Mouse (Mus musculus) gastrocnemius, postnatal 10 days (tissue): ENCODE results near the gene Pi16. TPM values are rescaled to one million over a fixed set of nuclear protein-coding genes. Genes with fewer than 3 reads are reported as not detected.
A peak's percentile ranks its signal among the peaks of the same experiment; 100 is the strongest.

Source experiments
- DNase-seq: peaks from one replicate; pipeline ENCODE4 v3.0.0; 2021; ENCODE audit warnings: mixed read lengths
- total RNA-seq, 2 experiments: library from RNA; stranded (reverse); gene quantifications; 2 replicates each; pipeline ENCODE4 v1.2.3; 2021

Pi16 gene
- total RNA-seq, 2 experiments from 2014 or later, result 38.8 to 45.1 TPM

DNA sequence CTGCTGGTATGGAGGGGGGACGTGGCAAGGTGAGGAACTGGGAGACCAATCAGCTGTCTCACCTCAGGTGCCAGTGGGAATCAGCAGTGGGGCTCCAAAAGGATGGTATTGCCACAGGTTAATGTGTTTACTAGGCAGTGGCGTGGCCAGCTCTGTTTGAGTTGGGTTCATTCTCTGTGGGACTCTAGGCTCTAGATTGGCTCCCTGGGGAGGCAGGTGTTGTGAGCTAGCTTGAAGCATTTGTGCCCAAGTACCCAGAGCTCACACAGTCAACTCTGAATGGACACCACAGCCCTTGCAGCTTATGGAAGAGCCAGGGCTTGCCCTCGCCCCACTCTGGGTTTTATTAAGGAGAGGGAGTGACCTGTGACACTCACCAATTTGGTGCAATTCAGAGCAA, 13.6 kb upstream of the Pi16 start:
- DNase-seq, result no peak

DNA sequence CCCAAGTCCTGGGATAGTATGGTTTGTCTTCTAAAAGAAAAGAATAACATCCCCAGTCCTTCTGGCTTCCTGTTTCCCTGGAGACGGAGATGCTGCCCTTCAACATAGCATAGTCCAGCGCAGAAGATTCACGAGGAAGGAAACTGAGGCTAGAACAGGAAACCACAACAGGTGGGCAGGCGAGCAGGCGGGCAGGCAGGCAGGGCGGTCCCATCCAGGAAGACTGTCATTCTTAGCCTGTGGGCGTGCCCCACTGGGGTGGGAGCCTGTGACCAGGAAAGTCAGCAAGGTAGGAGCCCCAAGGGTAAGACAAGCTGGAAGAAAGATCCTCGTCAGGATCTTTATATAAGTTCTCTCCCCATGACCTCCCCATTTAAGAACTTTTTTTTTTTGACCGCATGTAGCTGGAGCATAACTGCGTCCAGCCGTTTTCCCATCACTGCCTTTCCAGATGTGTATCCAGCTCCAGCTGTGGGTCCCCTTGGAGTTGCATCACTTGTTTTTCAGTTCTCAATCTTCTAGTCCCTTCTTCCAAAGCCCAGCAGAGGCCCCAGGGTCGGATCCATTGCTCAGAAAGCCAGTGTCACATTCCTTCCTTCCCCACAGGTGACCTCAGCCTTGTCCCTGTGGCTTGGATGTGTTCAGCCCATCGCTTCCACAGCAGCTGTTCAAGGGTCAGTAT, 13.0 kb upstream of the Pi16 start:
- no peak for DNase-seq

DNA sequence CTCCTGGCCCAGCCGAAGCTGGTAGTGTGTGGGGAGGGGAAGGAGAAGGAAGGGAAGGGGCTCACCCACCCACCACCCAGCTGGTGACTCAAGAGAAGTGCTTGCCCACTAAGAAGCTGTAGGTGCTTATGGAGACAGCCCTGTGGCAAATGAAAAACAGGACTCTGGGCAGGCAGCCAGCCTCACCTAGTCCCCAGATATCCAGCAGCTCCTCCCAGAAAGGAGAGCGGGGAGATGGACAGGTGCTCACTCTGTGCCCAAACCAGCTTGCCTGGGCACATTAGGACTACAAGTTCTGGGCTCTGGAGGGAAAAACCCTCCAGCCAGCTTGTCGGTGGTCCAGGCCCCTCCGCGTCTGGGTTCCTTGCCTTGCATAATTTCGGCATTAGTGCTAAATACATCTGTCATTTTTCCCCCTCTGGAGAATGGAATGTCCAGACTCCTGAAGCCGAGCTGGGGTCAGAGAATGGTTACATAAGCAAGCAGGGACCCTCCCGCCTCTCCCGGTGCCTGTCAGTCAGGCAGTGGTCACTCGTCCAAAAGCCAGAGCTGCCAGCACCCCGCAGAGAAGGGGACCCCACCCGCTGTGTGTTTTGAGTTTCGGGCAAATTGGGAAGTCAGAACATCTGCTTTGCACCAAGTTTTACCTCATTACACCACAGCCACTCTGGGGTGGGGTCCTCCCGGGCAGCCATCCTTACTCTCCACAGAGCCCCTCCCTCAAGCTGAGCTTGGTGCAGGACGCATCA, 12.2 kb upstream of the Pi16 start:
- DNase-seq, result no peak

DNA sequence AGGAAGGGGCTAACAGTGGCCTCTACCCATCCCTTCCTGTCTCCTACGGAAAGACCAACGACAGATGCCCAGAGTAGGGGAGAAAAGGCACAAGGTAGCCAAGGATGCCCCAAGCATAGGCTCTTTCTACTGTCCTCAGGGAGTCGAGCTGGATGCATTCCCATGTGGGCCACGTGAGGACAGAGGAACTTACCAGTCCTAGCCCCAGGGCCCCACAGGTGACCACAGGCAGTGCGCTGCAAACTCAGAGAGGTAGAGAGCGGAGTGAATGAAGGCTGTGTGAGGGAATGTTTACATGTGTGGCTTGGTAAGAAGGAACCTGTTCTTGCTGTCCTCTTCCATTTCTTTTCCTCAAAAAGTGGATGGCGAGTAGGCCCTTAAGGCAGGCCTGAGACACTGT, 11.6 kb upstream of the Pi16 start:
- DNase-seq, result no peak

DNA sequence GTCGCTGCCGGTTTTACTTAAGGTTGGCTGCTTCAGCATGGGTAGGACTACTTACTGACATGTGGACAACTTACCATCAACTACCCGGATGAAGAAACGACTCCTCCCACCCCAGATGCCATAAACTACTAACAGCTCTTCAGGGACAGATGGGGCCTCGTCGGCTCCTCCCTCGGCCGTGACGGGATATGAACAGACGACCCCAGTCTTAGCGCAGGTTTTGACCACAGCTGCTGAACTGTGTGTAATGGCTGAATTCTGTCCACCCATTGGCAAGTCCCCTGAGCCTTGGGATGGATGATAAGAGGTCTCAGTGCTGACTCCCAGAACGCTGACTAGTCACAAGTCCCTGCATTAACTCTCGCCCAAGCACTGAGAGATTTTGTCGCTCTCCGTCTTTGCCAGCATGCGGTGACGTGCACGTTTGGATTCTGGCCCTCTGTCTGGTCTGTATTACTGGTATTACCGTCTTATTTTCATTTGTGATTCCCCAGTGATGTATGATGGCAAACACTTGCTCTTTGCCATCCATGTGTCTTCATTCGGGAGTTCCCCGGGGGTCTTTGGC, 7.3 kb upstream of the Pi16 start:
- no peak for DNase-seq

DNA sequence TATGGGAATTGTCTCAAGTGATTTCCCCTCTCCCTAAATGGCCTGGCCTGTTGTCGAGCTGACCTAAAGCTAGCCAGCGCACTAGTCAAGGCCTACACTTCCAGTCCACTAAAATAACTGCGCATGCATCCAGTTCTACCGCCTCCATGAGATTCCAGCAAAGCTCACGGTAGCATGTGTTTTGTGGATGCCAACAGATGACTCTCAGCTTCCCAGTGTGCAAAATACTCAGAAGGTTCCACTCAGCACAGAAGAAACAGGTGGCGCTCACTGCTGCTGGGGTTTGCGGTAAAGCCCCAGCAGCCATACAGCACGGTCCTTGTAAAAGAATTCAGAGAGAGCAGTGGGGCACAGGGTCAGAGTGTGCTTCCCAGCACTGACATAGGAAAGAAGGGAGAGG, 5.9 kb upstream of the Pi16 start:
- DNase-seq, result no peak

DNA sequence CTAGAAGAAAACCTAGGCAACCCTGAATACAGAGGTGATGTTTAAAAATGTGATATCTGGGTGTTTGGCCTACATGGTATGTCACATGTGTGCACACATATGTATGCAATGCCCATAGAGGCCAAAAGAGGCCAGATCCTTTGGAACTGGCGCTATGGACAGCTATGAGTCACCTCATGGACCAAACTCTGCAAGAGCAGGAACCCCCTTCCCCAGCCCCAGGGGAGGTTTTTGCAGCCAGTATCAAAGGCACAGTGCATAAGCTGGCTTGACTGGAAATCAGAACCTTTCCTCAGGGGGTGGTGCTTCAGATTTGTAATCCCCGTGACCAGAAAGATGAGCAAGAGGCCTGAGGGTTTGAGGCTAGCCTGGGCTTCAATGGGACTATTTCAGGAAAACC, 5.4 kb upstream of the Pi16 start:
- no peak for DNase-seq

DNA sequence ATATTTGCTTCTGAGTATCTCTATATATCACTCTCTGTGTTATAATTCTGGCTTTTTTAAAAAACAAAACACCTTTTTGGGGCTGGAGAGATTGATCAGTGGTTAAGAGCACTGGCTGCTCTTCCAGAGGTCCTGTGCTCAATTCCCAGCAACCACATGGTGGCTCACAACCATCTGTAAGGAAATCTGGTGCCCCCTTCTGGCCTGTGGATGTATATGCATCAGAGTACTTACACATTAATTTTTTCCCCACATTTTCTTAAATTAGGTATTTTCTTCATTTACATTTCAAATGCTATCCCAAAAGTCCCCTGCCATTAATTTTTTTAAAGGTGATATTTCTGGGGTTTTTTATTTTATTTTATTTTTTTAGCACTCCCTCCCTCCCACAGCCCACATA, 4.2 kb upstream of the Pi16 start:
- no peak for DNase-seq

DNA sequence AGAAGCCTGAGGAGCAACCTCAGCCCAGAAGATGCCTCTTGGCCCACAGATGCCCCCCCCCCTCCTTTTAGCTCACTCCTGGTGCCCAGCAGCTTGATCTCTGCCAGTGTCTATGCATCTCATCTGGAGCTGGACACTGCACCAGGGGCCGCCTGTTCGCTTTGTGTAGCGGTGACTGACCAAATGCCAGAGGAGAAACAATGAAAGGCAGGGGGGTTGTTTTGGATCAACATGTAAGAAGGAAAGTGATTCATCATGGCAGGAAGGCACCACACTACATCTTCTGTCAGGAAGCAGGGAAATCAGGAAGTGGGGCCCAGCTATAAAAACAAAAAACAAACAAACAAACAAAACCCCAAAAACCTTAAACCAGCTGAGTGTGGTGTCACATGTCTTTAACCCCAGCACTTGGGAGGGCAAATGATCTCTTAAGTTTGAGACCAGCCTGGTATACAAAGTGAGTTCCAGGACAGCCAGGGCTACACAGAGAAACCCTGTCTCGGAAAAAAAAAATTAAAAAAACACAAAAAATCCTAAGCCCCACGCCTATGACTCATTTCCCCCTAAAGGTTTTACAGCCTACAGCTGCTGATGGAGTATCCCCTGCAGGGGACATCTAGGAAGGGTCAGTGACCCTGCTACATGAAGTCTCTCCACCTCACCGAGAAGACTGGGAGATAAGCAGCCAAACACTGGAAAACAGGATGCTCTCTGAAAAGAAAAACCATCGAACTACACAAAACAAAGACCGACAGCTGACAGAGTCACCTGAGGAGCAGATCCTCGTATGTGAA, 1.6 kb upstream of the Pi16 start:
- no peak for DNase-seq

DNA sequence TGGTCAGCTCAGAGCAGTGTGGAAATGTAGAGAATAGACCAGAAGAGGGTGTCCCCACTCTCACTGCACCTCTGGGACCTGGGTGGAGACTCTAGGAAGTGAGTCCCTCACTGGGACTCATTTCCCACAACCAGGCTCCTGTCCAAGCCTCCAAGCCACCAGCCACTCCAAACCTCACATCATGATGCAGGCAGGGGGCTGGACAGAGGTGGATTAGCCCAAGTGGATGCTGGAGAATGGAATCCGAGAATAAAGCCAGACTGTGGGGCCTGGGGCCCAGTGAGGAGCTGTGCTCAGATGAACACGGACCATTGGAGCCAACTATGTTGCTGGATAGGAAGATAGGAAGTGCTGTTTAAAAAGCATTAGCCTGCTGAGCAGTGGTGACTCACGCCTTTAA, 589 bp upstream of the Pi16 start:
- DNase-seq, result no peak

DNA sequence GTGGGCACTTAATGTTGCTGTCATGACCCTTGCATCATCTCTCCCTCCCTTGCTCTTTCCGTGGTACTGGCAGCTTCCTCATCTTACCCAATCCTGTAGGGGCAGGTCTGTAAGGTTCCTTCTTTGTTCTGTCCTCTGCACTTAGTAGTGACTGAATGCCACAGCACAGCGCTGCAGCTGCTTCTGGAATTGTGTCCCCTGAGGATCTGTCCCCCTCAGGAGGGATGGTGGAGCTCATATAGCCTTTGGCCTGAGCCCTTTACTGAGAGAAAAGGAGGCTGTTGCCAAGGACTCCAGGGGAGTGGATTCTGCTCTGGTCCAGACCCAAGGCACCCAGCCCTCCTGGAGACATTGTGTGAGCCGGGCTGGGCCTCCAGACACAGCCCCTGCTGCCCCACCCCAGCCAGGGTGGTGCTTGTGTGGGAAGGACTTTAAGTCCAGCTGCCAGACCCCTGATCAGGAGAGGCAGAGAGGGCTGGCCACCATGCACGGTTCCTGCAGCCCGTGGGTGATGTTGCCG, 1.3 kb downstream of the Pi16 start:
- no peak for DNase-seq

DNA sequence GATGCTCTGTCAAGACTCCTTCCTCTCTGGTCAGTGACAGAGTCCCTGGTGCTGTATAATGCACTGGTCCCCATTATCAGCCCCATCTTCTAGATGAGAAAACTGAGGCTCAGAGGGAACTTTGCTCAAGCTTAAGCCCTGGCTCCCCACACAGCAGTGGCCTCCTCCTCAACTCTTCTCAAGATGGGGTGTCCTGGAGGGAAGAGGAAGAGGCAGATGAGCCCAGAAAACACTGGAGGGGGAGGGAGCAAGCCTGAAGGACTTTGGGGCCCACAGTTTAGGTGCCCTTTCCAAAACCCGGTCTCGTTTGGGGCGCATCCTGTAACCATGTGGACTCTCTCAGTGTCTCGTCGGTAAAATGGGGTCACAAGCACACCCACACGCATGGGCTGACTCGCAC, 2.0 kb downstream of the Pi16 start:
- no peak for DNase-seq

DNA sequence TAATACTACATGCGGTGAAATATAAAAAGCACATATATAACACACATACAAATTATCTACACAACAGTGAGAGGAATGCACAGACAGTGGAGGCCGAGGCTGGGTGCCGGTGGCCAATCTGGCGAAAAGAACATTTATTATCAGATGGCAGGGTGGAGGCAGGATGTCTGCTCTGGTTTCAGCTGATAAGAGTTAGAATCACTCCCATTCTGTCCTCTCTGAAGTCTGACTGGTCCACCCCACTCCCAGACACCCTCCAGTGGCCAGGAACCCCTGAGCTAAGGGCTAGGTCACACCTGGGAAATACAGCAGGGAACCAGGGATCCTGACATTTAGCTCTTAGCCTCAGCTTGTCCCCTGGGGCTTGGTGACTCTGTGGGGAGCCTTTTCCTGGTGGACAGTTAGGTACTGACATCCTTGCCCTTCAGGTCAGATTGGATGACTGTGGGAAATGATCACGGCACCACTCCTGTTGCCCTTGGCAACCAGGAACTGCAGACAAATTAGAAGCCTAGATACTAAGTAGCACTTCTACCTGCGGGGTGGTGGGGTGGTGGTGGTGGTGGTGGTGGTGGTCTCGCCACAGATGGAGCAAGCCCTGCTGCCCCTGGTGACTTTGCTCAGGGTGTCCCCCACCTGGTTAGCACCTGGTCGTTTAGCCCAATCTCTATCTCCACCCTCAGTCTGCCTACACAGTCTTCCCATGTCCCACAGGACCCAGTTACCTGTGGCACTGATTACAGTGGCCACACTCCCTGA, 2.6 kb downstream of the Pi16 start:
- no peak for DNase-seq

DNA sequence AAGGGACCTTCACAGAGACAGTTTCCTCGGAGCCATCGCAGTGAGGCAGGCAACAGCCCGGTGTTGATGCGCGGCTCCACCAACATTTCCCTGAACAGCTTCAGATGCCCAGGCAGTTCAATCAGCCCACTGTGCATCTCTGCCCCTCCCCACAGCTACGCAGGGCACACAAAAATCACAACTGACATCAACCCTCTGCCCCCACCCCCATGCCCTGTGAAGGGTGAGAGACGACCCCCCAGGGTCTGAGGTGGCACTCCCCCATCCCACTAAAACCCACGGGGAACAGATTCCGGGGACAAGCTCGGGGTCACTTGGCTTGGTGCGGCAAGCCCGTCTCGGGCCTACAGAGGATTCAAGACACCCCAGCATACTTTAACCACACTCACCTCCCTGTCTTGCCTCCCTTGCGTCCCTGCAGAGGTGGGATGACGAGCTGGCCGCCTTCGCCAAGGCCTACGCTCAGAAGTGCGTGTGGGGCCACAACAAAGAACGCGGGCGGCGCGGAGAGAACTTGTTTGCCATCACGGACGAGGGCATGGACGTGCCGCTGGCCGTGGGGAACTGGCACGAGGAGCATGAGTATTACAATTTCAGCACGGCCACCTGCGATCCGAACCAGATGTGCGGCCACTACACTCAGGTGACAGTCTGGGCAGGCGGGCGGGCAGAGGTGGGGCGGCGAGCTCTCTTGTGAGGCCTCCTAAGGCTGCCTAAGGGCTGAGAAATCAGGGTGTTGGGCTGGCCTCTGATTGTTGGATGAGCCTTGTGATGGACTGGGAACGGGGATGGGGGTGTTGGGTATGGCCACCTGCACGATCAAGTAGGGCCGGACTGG, 4.5 kb downstream of the Pi16 start:
- no peak for DNase-seq

DNA sequence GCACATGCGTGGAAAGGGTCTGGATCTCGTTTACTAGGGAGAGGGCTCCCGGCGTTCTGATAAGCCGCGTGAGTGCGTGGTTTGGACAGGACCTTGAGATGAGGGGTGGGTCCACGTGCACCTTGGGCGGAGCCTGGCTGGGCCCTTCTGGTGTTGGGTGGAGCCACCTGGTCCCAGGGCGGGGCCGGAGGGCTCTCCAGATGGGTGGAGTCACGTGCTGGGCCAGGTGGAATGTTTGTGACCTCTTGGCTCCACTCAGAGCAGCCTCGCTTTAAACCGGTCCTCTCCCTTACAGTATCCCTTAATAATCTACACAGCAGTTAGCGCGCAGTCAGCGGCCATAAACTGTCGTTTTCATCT, 5.1 kb downstream of the Pi16 start:
- DNase-seq, result no peak

DNA sequence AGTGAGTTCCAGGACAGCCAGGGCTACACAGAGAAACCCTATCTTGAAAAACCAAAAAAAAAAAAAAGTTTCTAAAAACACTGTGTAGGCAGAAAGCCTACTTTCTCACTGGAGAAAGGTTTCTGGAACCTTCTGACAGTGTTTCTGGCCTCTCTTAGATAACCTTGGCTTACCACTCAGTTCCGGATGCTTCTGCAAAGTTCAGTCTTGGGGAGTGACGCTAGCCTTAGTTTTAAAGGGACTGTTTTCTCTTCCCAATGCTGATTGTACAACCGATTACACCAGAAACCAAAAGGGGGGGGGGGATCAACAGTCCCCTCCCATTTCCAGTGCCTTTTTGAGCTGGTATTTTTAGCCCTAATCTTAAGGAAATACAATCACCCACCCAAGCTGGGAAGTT, 6.1 kb downstream of the Pi16 start:
- no peak for DNase-seq

DNA sequence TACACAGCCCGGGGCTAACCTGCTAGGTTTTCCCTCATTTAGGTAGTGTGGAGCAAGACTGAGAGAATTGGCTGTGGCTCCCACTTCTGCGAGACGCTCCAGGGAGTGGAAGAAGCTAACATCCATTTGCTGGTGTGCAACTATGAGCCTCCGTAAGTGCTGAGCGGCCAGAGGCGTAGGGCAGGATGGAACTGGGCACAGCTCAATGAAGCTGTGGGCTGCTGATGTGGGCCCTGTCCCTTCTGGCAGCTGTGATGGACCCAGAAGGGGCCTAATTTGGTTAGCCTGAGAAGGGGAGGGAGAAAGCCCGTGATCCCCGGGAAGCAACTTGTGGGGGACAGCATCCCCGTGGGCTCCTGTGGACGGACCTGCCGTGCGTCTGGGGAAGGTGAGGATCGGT, 8.4 kb downstream of the Pi16 start:
- DNase-seq, result no peak

DNA sequence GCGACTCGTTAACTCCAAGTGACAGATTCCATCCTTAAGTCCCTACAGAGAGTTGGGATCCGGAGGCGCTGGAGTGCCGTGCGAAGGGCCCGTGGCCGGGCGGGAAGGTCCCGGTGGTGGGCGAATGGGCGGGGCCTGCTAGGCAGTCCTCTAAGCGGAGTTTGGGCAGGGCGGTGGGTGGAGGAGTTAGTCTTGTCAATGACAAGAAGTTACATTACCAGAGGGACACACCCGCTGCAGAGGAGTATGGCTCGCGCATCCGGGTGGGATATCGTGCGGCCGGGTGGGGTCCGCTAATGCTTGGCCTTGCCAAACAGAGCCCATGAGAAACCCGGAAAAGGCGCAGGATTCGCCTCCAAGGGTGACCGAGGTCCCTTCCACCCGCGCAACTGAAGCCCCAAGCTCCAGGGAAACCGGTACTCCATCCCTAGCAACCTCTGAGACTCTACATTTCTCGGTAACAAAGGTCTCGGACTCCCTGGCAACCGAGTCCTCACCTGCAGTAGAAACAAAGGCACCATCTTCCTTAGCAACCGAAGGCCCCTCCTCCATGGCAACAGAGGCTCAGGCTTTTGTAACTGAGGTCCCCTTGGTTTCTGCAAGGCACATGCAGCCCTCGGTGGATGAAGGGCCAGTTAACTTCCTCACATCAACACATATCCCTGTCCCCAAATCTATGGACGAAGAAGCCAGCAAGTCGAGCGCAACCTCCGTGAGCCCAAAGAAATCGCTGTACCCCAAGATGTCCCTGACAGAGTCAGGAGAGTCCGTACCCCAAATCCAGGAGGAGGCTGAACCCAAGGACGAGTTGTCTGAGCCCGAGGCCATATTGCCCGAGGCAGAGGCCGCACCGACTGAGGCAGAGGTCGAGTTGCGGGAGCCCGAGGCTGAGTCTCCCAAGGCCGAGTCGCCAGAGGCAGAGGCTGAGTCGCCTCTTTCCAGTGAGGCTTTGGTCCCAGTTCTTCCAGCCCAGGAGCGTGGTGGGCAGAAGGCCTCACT, 9.3 kb downstream of the Pi16 start:
- peak; percentile 40 for DNase-seq

DNA sequence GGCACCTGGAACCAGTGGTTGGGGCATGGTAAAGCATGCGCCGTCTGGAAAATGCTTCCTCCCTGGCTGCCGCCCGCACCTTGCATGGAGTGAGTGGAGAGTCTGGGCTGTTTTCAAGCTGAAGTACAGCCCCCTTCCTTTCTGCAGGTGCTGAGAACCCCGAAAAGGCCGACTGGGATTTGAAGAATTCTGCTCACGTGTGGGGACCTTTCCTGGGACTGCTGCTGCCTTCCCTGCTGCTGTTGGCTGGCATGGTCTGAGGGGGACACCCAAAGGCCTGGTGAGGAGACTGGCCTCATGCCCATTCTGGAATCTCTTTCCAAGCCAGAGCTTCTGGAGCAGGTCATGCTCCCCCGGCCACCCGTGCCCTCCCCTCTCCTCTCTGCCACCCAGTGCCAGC, 10.2 kb downstream of the Pi16 start:
- DNase-seq, result no peak

DNA sequence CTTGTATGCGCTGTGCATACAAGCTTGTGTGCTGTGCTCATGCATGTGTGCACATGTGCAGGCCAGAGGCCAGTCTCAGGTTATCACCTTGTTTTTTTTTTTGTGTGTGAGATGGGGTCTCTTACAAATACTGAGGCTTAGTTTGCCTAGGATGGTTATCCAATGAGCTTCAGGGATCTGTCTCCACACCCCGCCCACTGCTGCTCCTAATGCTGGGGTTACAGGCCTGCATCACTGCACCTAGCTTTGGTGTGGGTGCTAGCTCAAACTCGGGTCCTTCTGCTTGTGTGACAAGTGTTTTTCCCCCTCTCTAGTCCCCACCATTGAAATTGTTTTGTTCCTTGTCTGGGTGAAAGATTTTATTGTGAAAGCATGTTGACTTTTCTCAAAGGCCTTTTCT, 12.7 kb downstream of the Pi16 start:
- DNase-seq, result no peak
